Mouse (Mus musculus) forebrain, embryonic 13.5 days (tissue): Measurements from ENCODE around the gene Oprm1. TPM values are rescaled to one million over a fixed set of nuclear protein-coding genes. Genes with fewer than 3 reads are reported as not detected.

ENCODE experiments used
- ATAC-seq: fragments of 200-750 bp; cut with Nextera tagmentation; 2 replicates; pipeline ENCODE4 v1.8.0; 2017
- H3K27ac ChIP-seq: fragments of 300-500 bp; sonication (generic); 2 replicates; pipeline ENCODE4 v1.5.1; 2015; ENCODE audit warnings: inconsistent platforms, mild to moderate bottlenecking, moderate library complexity
- H3K27me3 ChIP-seq: fragments of 300-500 bp; sonication (generic); 2 replicates; pipeline ENCODE4 v1.6.1; 2015; ENCODE audit warnings: mild to moderate bottlenecking, inconsistent platforms
- H3K36me3 ChIP-seq: fragments of 300-500 bp; sonication (generic); 2 replicates; pipeline ENCODE4 v1.6.1; 2015; ENCODE audit warnings: mild to moderate bottlenecking, inconsistent platforms; ENCODE audit not compliant: poor library complexity, severe bottlenecking
- H3K4me1 ChIP-seq: fragments of 300-500 bp; sonication (generic); 2 replicates; pipeline ENCODE4 v1.6.1; 2015; ENCODE audit warnings: inconsistent platforms
- H3K4me2 ChIP-seq: fragments of 300-500 bp; sonication (generic); 2 replicates; pipeline ENCODE4 v1.6.1; 2015; ENCODE audit warnings: inconsistent platforms, mild to moderate bottlenecking, moderate library complexity
- H3K4me3 ChIP-seq: fragments of 300-500 bp; sonication (generic); 2 replicates; pipeline ENCODE4 v1.5.1; 2015; ENCODE audit warnings: mild to moderate bottlenecking, inconsistent platforms
- H3K9ac ChIP-seq: fragments of 300-500 bp; sonication (generic); 2 replicates; pipeline ENCODE4 v1.6.1; 2015; ENCODE audit warnings: mild to moderate bottlenecking, inconsistent platforms
- H3K9me3 ChIP-seq: fragments of 300-500 bp; sonication (generic); replicated peaks from 2 replicates; pipeline ENCODE4 v1.6.1; 2016; ENCODE audit warnings: inconsistent platforms
- WGBS: fragments of 180-500 bp; shearing (Covaris S2); methylation state at CpG from one replicate; pipeline ENCODE4 v1.1.7; 2015; 5-methylcytosine and 5-hydroxymethylcytosine counted together
- polyA plus RNA-seq: library from polyadenylated mRNA; unstranded; fragments of >200 nt; fragmentation: Nextera tagmentation; extraction: Ambion mirVana; gene quantifications from 2 replicates; pipeline ENCODE4 v1.2.1, GENCODE M21; 2015

Gene Oprm1
- polyA plus RNA-seq, 1 experiment from 2014 or later = 0.92 TPM

- Histone ChIP-seq H3K9ac (no peak overlapping the region), H3K27ac (no peak overlapping the region), H3K9me3 (no peaks in the 10 kb centered on the region), H3K4me3 (no peak overlapping the region), H3K36me3 (no peaks in the 10 kb centered on the region), H3K4me2 (no peak overlapping the region), H3K4me1 (no peaks in the 10 kb centered on the region), H3K27me3 (no peaks in the 10 kb centered on the region)
- ATAC-seq = no peak
- 91% methylated on average over 7 of the region's 7 CpGs for WGBS
Measured at GRCm38 (mm10) chr10:7062993-7063392, 304.7 kb downstream of the Oprm1 start.

DNA sequence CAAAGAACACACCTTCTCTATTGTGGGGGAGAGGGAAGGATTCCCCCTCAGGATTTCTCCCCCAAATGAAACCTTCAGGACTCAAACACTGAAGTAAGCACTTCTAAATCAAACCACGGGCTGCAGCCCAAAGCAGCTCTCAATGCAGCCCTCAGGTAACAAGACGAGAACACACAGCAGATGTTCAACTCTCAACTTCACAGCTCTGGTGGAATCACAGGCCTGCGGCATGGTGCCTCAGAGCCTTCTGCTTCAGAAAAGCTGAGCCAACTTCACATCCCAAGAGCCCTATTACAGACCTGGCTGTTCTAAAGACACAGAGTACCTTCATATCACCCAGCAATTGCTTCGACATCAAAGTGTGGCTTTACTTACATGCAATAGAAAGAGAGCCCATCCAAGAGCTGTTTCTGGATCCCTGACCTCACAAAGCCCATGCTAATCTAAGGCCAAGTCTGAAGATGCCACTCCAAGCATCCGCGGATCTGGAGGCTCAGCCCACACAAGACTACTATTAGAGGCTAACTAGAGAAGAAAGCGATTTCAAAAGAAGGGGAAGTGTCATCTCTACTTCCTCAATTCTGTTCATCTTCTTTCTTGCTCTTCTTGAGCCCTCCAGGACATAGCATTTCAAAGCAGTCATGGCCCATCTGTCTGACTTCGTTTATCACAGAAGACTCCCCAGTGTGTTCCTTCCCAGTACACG lies 305.6 kb downstream of the Oprm1 start:
- H3K9ac ChIP-seq = no peak overlapping the region
- H3K9me3 ChIP-seq = no peaks in the 10 kb centered on the region
- 86% methylated on average over 9 of the region's 9 CpGs for WGBS
- no peak overlapping the region for H3K4me2 ChIP-seq
- no peak for ATAC-seq
- H3K27ac ChIP-seq = no peak overlapping the region
- H3K4me1 ChIP-seq = no peaks in the 10 kb centered on the region
- H3K4me3 ChIP-seq = no peak overlapping the region
- H3K36me3 ChIP-seq = no peaks in the 10 kb centered on the region
- no peaks in the 10 kb centered on the region for H3K27me3 ChIP-seq

DNA sequence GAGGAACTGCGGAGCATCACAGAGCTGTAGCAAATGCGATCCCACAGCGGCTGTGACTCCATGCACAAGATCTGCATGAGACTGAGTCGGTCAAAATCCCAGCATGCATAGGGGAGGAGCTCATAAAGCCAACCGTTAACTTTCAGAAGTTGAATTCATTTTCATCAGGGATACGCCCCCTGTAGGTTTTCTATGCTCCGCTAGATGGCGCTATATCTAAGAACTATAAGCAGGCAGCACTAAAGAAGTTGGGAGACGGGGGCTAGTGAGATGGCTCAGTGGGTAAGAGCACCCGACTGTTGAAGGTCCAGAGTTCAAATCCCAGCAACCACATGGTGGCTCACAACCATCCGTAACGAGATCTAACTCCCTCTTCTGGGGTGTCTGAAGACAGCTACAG lies 310.3 kb downstream of the Oprm1 start:
- no peaks in the 10 kb centered on the region for H3K27me3 ChIP-seq
- H3K4me3 ChIP-seq = no peak overlapping the region
- no peaks in the 10 kb centered on the region for H3K9me3 ChIP-seq
- no peak overlapping the region for H3K9ac ChIP-seq
- no peak overlapping the region for H3K4me2 ChIP-seq
- WGBS = 76% methylated on average over 12 of the region's 12 CpGs
- no peaks in the 10 kb centered on the region for H3K36me3 ChIP-seq
- no peaks in the 10 kb centered on the region for H3K4me1 ChIP-seq
- no peak overlapping the region for H3K27ac ChIP-seq
- ATAC-seq = no peak

DNA sequence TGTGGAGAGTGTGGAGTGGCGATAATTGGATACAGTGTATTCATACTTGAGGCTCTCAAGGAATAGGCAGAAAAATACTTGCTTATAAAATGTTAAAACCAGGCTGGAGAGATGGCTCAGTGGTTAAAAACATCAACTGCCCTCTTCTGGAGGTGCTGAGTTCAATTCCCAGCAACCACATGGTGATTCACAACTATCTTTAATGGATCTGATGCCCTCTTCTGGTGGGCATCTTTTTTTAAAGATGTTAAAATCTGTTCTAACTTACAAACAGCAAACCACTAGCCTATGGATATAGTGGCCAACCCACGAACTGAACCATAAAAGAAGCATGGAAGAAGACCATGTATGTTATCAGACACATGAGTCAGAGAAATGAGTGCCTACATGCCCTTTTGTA lies 310.8 kb downstream of the Oprm1 start:
- H3K4me1 ChIP-seq = no peaks in the 10 kb centered on the region
- H3K9ac ChIP-seq = no peak overlapping the region
- no peak overlapping the region for H3K27ac ChIP-seq
- H3K4me2 ChIP-seq = no peak overlapping the region
- no peaks in the 10 kb centered on the region for H3K36me3 ChIP-seq
- no peak for ATAC-seq
- no peak overlapping the region for H3K4me3 ChIP-seq
- no peaks in the 10 kb centered on the region for H3K9me3 ChIP-seq
- 89% methylated on average over 2 of the region's 2 CpGs for WGBS
- no peaks in the 10 kb centered on the region for H3K27me3 ChIP-seq

DNA sequence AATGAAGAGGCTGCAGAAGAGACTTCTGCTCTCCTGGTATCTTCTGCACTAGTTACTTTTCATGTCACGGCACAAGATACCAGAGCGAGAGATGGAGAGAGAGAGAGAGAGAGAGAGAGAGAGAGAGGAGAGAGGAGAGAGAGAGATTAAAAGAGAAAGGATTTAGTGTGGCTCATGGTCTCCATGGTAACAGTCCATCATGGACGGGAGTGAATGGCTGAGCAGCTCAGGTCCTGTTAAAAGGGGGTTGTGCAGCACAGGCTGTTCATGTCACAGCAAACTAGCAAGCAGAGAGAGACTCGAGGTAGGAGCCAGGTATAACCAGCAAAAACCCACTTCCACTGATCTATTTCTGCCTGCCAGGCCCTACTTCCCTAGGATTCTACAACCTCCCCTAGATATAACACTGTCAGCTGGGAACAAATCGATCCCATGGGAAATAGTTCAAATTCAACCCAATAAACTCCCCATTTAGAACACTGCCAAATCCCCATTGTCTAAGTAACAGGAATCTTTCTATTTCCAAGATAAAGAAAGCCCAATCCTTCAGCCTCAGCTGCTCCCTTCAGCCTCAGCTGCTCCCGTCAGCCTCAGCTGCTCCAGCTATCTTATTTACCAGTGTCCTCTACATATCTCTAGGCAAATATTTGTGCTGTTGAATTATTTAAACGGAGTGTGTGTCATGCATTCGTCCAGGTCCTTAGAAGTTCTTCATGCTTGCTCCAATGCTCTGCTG lies 312.0 kb downstream of the Oprm1 start:
- H3K4me3 ChIP-seq = no peak overlapping the region
- 46% methylated on average over 8 of the region's 8 CpGs for WGBS
- no peak overlapping the region for H3K27ac ChIP-seq
- H3K36me3 ChIP-seq = no peaks in the 10 kb centered on the region
- H3K9me3 ChIP-seq = no peaks in the 10 kb centered on the region
- no peak overlapping the region for H3K4me2 ChIP-seq
- no peaks in the 10 kb centered on the region for H3K4me1 ChIP-seq
- ATAC-seq = peak; percentile 70; the same call in 1 of the 2 replicates
- H3K27me3 ChIP-seq = no peaks in the 10 kb centered on the region
- no peak overlapping the region for H3K9ac ChIP-seq

DNA sequence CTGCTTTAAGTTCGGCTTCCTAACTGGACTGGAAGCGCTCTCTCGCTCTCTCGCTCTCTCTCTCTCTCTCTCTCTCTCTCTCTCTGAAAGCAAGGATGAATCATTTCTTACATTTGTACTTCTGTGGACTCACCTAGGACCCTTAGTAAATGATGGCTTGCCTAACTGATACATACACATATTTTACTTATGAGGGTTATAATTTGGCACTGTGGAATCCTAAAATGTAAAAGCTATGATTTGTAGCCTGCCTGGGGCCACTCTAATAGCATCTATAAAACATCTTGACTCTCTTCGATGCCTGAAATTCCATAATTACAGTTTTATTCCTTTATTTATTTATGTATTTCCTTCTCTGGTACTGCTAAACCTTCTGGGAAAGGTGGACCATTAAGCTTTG lies 312.6 kb downstream of the Oprm1 start:
- H3K27me3 ChIP-seq = no peaks in the 10 kb centered on the region
- H3K4me2 ChIP-seq = no peak overlapping the region
- H3K4me3 ChIP-seq = no peak overlapping the region
- no peak overlapping the region for H3K27ac ChIP-seq
- H3K9me3 ChIP-seq = no peaks in the 10 kb centered on the region
- no peaks in the 10 kb centered on the region for H3K36me3 ChIP-seq
- no peak overlapping the region for H3K9ac ChIP-seq
- ATAC-seq = no peak
- 89% methylated on average over 5 of the region's 5 CpGs for whole genome bisulfite sequencing
- no peaks in the 10 kb centered on the region for H3K4me1 ChIP-seq

- Histone ChIP-seq H3K9me3 (no peaks in the 10 kb centered on the region), H3K27me3 (no peaks in the 10 kb centered on the region), H3K27ac (no peak overlapping the region), H3K9ac (no peak overlapping the region), H3K4me3 (no peak overlapping the region), H3K4me1 (no peaks in the 10 kb centered on the region), H3K4me2 (no peak overlapping the region), H3K36me3 (no peaks in the 10 kb centered on the region)
- 94% methylated on average over 2 of the region's 2 CpGs for WGBS
- no peak for ATAC-seq
Measured at GRCm38 (mm10) chr10:7074231-7074630, 315.9 kb downstream of the Oprm1 start.

- no peaks in the 10 kb centered on the region for H3K9me3 ChIP-seq
- no peaks in the 10 kb centered on the region for H3K4me1 ChIP-seq
- 90% methylated on average over 2 of the region's 2 CpGs for WGBS
- no peak overlapping the region for H3K27ac ChIP-seq
- H3K4me3 ChIP-seq = no peak overlapping the region
- no peaks in the 10 kb centered on the region for H3K36me3 ChIP-seq
- no peak overlapping the region for H3K9ac ChIP-seq
- no peak for ATAC-seq
- H3K4me2 ChIP-seq = no peak overlapping the region
- H3K27me3 ChIP-seq = no peaks in the 10 kb centered on the region
Measured at GRCm38 (mm10) chr10:7075661-7076060, 317.4 kb downstream of the Oprm1 start.

GRCm38 (mm10) chr10:7076201-7076600 lies 317.9 kb downstream of the Oprm1 start:
- WGBS = 17% methylated on average over 8 of the region's 8 CpGs

DNA sequence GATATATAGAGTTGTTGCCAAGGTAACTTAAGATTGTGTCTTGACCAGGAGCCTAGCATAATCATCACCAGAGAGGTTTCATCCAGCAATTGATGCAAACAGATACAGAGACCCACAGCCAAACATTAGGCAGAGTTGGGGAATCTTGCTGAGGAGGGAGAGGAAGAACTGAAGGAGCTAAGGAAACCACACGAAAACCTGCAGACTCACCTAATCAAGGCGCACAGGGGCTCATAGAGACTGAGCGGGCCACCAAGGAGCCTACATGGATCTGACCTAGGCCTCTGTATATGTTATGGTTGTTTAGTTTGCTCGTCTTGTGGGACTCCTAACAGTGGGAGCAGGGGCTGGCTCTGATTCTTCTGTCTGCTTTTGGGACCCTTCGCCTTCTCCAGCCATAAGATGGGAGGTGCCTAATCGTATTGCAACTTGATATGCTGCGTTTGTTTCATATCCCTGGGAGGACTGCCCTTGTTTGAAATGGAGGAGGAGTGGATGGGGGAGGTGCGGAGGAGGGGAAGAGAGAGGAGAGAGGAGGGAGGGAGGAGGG lies 318.4 kb downstream of the Oprm1 start:
- peak; percentile 40 for ATAC-seq
- H3K9ac ChIP-seq = no peak overlapping the region
- no peak overlapping the region for H3K4me3 ChIP-seq
- no peak overlapping the region for H3K4me2 ChIP-seq
- no peaks in the 10 kb centered on the region for H3K36me3 ChIP-seq
- H3K27me3 ChIP-seq = no peaks in the 10 kb centered on the region
- no peaks in the 10 kb centered on the region for H3K4me1 ChIP-seq
- WGBS = 68% methylated on average over 7 of the region's 8 CpGs
- H3K9me3 ChIP-seq = no peaks in the 10 kb centered on the region
- no peak overlapping the region for H3K27ac ChIP-seq

More at GRCm38 (mm10) chr10:7076201-7076600, 317.9 kb downstream of the Oprm1 start:
- no peaks in the 10 kb centered on the region for H3K27me3 ChIP-seq
- no peak overlapping the region for H3K9ac ChIP-seq
- H3K9me3 ChIP-seq = no peaks in the 10 kb centered on the region
- H3K36me3 ChIP-seq = no peaks in the 10 kb centered on the region
- no peak overlapping the region for H3K27ac ChIP-seq
- peak; percentile 89 for ATAC-seq
- no peak overlapping the region for H3K4me2 ChIP-seq
- no peak overlapping the region for H3K4me3 ChIP-seq
- no peaks in the 10 kb centered on the region for H3K4me1 ChIP-seq

DNA sequence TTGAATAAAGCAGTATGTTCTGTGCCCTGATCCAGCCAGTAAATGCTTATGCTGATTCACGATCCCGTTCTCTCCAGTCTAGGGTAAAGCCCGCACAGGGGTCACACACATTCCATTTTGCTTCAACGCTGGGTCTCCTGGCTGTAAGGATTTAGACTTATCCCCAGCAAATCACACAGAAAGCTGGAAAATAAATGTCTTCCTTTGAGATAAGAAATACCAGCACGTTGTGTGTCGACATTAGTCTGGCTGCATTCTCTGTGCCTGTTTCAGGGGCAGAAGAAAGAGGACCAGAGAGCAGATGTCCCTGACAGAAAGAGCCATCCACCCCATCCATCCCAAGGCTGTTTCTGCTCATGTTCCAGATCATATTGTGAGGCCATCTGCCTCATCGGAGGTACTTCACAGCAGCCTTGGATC lies 319.1 kb downstream of the Oprm1 start:
- 81% methylated on average over 7 of the region's 7 CpGs for WGBS
- H3K4me3 ChIP-seq = no peak overlapping the region
- no peaks in the 10 kb centered on the region for H3K27me3 ChIP-seq
- H3K4me1 ChIP-seq = no peaks in the 10 kb centered on the region
- ATAC-seq = no peak
- no peak overlapping the region for H3K27ac ChIP-seq
- no peak overlapping the region for H3K9ac ChIP-seq
- no peak overlapping the region for H3K4me2 ChIP-seq
- no peaks in the 10 kb centered on the region for H3K9me3 ChIP-seq
- H3K36me3 ChIP-seq = no peaks in the 10 kb centered on the region

DNA sequence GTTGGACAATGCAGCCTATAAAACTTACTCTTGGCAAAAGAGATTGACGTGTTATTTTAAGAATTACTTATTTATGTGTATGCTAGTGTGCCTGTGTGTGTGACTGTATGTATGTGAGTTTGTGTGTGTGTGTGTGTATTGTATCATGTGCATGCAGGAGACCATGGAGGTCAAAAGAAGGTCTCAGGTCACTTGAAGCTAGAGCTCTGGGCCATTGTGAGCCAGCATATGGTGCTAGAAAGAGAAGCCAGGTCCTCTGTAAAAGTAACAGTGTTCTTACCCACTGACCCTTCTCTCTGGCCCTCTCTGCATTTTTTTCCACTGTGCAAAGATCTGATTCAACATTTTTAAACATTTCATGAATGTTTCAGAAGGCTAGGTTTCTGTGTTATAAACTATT lies 319.7 kb downstream of the Oprm1 start:
- no peaks in the 10 kb centered on the region for H3K36me3 ChIP-seq
- H3K9me3 ChIP-seq = no peaks in the 10 kb centered on the region
- no peak overlapping the region for H3K27ac ChIP-seq
- H3K4me1 ChIP-seq = no peaks in the 10 kb centered on the region
- no peaks in the 10 kb centered on the region for H3K27me3 ChIP-seq
- H3K9ac ChIP-seq = no peak overlapping the region
- 88% methylated on average over 1 of the region's 1 CpGs for WGBS
- H3K4me3 ChIP-seq = no peak overlapping the region
- H3K4me2 ChIP-seq = no peak overlapping the region
- ATAC-seq = no peak
